11 mouse cellular contexts compared by ENCODE assay signal in genomic region chr5:113150871-113151553, GRCm38 (mm10).
A peak's percentile ranks its signal among the peaks of the same experiment; 100 is the strongest.
DNase-seq lines count a peak whose midpoint lies in the region; ATAC-seq lines count a peak whose summit lies in the region.
"Had no signal": no experiment of that assay in that cellular context is flagged by ENCODE, and none has a peak within 500 bp of the region (broad histone marks: within the 10 kb centered on the region; RNA-seq: fewer than 3 reads in every experiment).

No protein-coding gene starts in this region.

- peak overlapping the region; percentile 74 for H3K27ac ChIP-seq in kidney, embryonic 15.5 days
- H3K27ac ChIP-seq in embryonic facial prominence, embryonic 12.5 days: peak overlapping the region; percentile 81
- H3K27ac ChIP-seq in hindbrain, embryonic 15.5 days (replicated peaks): peak overlapping the region; percentile 6
- peak overlapping the region; percentile 64 for H3K27ac ChIP-seq in midbrain, embryonic 15.5 days

- no peak for ATAC-seq in kidney, embryonic 15.5 days (replicated peaks; ENCODE audit: low FRiP score)
- no peak for ATAC-seq in embryonic facial prominence, embryonic 12.5 days (ENCODE audit: insufficient number of reproducible peaks, insufficient read depth, low FRiP score, low TSS enrichment)
- ATAC-seq in hindbrain, embryonic 15.5 days (ENCODE audit: low FRiP score, low read depth): 0 out of 2 replicates have a peak, but pooled peaks have one; percentile 17
- no peak for ATAC-seq in midbrain, embryonic 15.5 days (replicated peaks)

- H3K9me3 ChIP-seq in kidney, embryonic 15.5 days (replicated peaks): no peaks in the 10 kb centered on the region
- no peaks in the 10 kb centered on the region for H3K9me3 ChIP-seq in embryonic facial prominence, embryonic 12.5 days
- H3K9me3 ChIP-seq in hindbrain, embryonic 15.5 days: no peaks in the 10 kb centered on the region
- H3K9me3 ChIP-seq in midbrain, embryonic 15.5 days: no peaks in the 10 kb centered on the region

- H3K4me1 ChIP-seq in kidney, embryonic 15.5 days: peaks cover 60% of the 10 kb centered on the region
- H3K4me1 ChIP-seq in embryonic facial prominence, embryonic 12.5 days: peaks cover 42% of the 10 kb centered on the region
- peaks cover 48% of the 10 kb centered on the region for H3K4me1 ChIP-seq in hindbrain, embryonic 15.5 days (replicated peaks)
- H3K4me1 ChIP-seq in midbrain, embryonic 15.5 days: peaks cover 32% of the 10 kb centered on the region

- no peak overlapping the region for H3K4me2 ChIP-seq in kidney, embryonic 15.5 days
- no peak overlapping the region for H3K4me2 ChIP-seq in embryonic facial prominence, embryonic 12.5 days (replicated peaks)
- no peak overlapping the region for H3K4me2 ChIP-seq in hindbrain, embryonic 15.5 days
- no peak overlapping the region for H3K4me2 ChIP-seq in midbrain, embryonic 15.5 days

- H3K4me3 ChIP-seq in kidney, embryonic 15.5 days (replicated peaks): no peak overlapping the region
- H3K4me3 ChIP-seq in embryonic facial prominence, embryonic 12.5 days: no peak overlapping the region
- no peak overlapping the region for H3K4me3 ChIP-seq in hindbrain, embryonic 15.5 days
- H3K4me3 ChIP-seq in midbrain, embryonic 15.5 days: no peak overlapping the region

- WGBS in kidney, embryonic 15.5 days: 51% methylated on average over 9 of the region's 9 CpGs
- 66% methylated on average over 9 of the region's 9 CpGs for WGBS in embryonic facial prominence, embryonic 12.5 days
- WGBS in hindbrain, embryonic 15.5 days: 66% methylated on average over 9 of the region's 9 CpGs
- 67% methylated on average over 9 of the region's 9 CpGs for WGBS in midbrain, embryonic 15.5 days

- H3K27me3 ChIP-seq in kidney, embryonic 15.5 days: no peaks in the 10 kb centered on the region
- no peaks in the 10 kb centered on the region for H3K27me3 ChIP-seq in embryonic facial prominence, embryonic 12.5 days
- H3K27me3 ChIP-seq in hindbrain, embryonic 15.5 days: no peaks in the 10 kb centered on the region
- no peaks in the 10 kb centered on the region for H3K27me3 ChIP-seq in midbrain, embryonic 15.5 days (replicated peaks)

- no peaks in the 10 kb centered on the region for H3K36me3 ChIP-seq in kidney, embryonic 15.5 days
- H3K36me3 ChIP-seq in embryonic facial prominence, embryonic 12.5 days: no peaks in the 10 kb centered on the region
- H3K36me3 ChIP-seq in hindbrain, embryonic 15.5 days: no peaks in the 10 kb centered on the region
- no peaks in the 10 kb centered on the region for H3K36me3 ChIP-seq in midbrain, embryonic 15.5 days (replicated peaks)

- H3K9ac ChIP-seq in kidney, embryonic 15.5 days: no peak overlapping the region
- H3K9ac ChIP-seq in embryonic facial prominence, embryonic 12.5 days: no peak overlapping the region
- H3K9ac ChIP-seq in hindbrain, embryonic 15.5 days: no peak overlapping the region
- H3K9ac ChIP-seq in midbrain, embryonic 15.5 days: no peak overlapping the region

- DNase-seq in kidney, postnatal 14 days: no peak
- DNase-seq in cerebellum, adult 11 months: no peak
- no peak for DNase-seq in right cerebral cortex, postnatal 14 days
- no peak for DNase-seq in kidney, adult 11 months
- DNase-seq: cerebellum, adult 18-20 months; lung, postnatal 36 days; thymus, postnatal 36 days had no signal

Comparison
In these comparisons a context has a peak if more than half of its experiments do, and no peak if none do; other contexts are left out.
1. H3K27ac ChIP-seq: peak in every context shown above with its lines; median percentile 81 in embryonic facial prominence, embryonic 12.5 days; 74 in kidney, embryonic 15.5 days; 64 in midbrain, embryonic 15.5 days; 6 in hindbrain, embryonic 15.5 days.